Mouse (Mus musculus): ENCODE measurements around the gene Cd46.
A peak's percentile ranks its signal among the peaks of the same experiment; 100 is the strongest.

The Cd46 gene

GRCm38 (mm10) chr1:195092220-195092720, at the start of gene Cd46:
Cd46 (minus strand) TSS chr1:195092249.
- peak; percentile 94 for DNase-seq

- no peak for DNase-seq
Observed at GRCm38 (mm10) chr1:195132070-195132469, 40.0 kb upstream of the Cd46 start.

DNA sequence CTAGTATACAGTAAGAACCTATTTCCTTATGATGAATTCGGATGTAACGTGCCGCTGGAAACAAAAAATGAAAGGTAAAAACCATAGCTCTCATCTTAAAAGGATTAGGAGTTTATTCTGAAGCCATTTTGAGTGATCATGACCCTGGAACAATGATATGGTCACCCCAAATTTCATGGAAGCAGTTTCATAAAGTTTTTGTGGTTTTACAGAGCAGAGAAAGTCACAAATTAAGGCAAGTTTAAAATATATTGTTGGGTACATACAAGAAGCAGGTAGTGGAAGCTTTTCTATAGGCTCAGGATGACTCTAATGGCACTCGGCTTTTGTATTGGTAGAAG, 39.6 kb upstream of the Cd46 start:
- DNase-seq, result no peak

GRCm38 (mm10) chr1:195130953-195131674, 39.1 kb upstream of the Cd46 start, which contains the start of gene Cr1l:
Cr1l (minus strand) TSS chr1:195131586.
- DNase-seq, result peak; percentile 92

- peak; percentile 8 for DNase-seq
Observed at GRCm38 (mm10) chr1:195130479-195130878, 38.4 kb upstream of the Cd46 start.

DNA sequence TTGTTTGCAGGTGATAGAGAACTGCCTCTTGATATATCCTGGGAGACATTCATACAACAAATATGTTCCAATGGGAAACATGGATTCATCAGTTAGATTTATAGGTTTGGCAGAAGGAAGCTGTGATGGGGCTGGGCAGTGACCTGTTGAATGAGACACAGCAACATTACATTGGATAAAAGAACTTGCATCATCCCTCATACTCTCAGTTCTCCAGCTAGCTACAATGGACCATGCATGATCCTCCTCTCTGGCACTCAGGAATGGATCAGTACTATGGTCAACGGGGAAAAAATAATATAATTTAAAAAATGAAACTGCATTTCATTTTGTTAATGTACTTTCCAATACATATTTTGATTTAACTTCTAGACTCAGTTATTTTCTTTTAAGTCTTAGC, 37.8 kb upstream of the Cd46 start:
- peak; percentile 7 for DNase-seq

DNA sequence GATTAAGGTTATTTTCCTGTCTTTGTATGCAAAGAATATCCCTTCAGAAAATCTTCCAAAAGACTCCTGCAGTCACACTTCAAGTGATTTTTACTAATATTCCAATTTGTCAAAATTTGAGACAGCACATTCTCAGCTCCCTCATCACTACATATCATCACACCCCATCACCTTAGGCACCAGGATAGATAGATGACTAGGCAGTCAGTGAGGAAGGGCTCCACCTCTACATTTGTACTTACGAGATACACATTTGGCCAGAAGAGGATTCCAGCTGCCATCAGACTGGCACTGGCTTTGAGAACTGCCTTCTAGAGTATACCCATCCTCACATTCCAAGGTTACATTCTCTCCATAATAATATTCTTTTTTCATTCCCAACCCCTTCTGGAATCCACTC, 22.4 kb upstream of the Cd46 start:
- DNase-seq, result peak; percentile 62

GRCm38 (mm10) chr1:195113621-195114020, 21.6 kb upstream of the Cd46 start:
- DNase-seq, result peak; percentile 44

GRCm38 (mm10) chr1:195100693-195101092, 8.6 kb upstream of the Cd46 start:
- peak; percentile 27 for DNase-seq

DNA sequence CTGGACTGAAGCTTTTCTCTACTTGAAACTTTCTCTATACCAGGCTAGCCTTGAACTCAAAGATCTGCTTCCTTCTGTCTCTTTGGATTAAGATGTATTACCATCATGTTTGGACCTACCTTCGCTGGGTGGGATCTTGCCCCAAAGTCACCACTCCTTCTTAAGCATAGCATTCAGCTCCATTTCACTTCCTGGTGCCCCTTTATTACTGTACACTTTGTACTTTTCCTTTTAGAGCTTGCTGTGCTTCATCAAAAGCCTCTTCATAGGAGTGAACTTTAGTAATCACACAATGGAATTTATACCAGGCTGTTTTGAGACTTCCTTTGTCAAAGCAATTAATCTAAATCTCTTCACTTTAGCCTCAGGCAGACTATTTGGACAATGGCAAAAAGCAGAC, 6.0 kb upstream of the Cd46 start:
- no peak for DNase-seq

DNA sequence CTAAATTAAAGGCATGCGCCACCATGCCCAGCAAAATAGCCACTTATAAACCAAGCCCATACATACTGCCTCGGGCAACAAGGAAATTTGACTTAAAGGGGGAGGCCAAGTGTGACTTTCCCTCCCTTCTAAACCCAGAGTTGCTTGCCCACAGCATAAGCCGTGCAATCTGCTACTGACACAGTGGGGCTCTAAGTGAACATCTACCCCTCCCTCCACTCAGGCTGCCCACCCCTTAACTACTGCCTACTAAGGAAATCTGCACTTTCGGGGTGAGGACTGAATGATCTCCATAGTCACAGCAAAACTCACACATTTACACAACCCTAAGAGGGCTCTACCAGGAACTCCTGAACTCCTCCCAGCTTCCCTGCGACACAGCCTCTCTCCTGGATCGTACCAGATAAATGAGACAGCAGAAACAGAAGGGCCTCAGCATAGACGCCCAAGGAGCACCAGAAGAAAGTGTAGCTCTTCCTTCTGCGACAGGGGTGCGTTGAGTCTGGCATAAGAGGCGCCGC, 290 bp downstream of the Cd46 start:
- DNase-seq, result peak; percentile 85

DNA sequence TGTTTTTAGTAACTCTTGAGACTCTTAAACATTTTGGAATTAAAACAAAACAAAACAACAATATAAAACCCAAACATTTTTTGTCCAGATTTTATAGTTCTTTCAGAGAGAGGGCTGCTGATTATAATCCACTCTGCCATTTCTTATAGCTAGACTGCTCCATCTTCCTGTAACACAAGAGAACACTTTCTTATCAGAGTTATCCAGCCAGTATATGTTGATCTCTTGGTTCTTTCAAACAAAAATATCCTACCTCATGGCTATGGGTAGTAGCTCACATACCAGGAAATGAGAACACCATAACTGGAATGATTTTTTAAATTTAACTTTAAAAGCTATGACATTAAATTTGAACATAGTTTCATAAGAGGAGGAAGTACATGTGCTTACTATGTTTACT, 9.9 kb downstream of the Cd46 start:
- DNase-seq, result no peak

DNA sequence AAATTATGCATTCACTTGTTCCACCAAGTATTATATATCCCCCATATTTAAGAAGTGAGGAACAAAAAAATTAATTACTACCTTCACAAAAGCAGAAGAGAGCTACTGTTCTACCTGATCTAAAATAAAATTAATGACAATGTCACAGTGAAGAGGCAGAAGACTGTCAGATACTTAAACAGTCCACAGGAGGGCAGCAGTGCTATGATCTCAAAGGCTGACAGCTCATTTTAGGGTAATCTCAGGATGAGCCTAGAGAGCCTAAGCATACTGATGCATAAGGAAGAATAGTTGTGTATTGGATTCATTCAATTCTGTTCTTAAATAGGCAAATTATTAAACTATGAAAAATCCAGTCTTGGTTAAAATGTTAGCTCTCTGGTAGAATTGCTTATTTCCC, 51.6 kb downstream of the Cd46 start:
- peak; percentile 44 for DNase-seq

- DNase-seq, result no peak
Observed at GRCm38 (mm10) chr1:195038386-195038785, 53.7 kb downstream of the Cd46 start.

- DNase-seq, result no peak
Observed at GRCm38 (mm10) chr1:195037985-195038384, 54.1 kb downstream of the Cd46 start.

DNA sequence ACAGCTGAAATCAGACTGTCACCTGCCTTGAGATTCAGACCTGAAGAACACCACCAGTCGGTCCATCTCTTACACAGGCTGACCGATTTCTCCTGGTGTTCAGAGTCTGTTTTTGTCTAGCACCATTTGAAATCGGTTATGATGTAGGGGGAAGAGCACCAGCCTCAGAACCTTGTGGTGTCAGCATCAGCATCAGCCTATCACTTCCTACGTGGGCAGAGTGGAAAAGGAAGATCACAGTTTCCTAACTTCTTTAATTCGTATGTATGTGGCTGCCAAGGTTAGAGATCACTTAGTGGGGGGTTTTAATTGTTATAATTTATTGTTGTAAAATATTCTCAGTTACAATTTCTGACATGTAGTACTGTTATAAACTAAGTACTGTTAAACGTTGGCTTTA, 54.6 kb downstream of the Cd46 start:
- DNase-seq, result no peak

DNA sequence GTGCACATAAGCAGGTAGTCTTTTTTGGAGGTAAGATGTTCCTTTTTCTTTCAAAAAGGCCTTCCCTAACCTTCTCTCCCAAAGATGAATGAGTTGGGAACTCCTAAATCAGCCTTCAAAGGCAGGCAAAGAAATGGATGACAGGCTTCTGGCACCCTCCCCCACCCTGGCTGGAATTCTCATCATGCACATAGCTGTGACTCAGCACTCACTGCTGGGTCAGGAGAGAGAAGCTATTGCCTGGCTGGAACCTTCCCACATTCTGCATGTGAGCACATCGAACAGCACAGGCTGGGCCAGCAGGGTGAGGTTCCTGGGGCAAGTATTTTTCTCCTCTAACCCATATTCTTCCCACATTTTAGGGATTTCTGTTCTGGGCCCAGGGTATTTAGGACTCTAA, 58.1 kb downstream of the Cd46 start:
- peak; percentile 40 for DNase-seq

- DNase-seq, result no peak
Observed at GRCm38 (mm10) chr1:195032738-195033137, 59.3 kb downstream of the Cd46 start.

DNA sequence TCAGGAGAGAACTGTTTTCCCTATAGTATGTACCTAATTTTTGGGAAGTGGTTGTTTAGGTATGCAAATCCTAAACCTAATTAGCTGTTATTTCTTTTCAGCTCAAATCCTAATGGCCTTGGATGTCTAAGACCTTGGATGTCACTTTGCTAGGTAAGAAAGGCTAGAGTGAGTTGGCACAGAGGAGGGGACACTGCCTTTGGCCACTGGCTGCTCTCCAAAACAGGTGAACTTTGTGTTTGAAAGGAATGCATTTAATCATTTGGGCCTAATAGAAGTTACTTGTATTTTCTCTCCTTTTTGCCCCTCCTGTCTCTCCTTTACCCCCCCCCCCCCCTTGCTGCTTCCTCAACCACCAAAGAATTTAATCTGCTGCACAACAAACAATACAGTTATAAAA, 60.3 kb downstream of the Cd46 start:
- no peak for DNase-seq

- DNase-seq, result no peak
Observed at GRCm38 (mm10) chr1:195027507-195027906, 64.5 kb downstream of the Cd46 start.

DNA sequence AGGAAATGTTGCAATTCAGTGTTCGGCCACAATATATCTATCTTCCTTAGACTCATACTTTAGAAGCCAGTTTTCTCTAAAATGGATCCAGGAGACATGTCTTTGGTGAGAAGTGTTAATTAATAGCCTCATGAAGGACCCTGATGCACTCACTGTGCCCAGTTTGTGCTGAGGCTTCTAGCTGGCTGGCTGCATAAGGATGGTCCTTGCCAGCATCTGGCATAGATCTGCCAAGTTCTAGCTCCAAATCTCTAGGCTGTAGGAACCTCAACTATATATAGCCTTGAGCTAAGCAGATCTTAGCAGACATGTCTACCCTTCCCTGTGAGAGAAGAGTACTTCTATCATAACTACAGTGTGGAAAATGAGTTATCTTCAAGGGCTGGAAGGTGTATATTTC, 68.2 kb downstream of the Cd46 start:
- DNase-seq, result no peak

- DNase-seq, result no peak
Observed at GRCm38 (mm10) chr1:195021831-195022230, 70.2 kb downstream of the Cd46 start.

DNA sequence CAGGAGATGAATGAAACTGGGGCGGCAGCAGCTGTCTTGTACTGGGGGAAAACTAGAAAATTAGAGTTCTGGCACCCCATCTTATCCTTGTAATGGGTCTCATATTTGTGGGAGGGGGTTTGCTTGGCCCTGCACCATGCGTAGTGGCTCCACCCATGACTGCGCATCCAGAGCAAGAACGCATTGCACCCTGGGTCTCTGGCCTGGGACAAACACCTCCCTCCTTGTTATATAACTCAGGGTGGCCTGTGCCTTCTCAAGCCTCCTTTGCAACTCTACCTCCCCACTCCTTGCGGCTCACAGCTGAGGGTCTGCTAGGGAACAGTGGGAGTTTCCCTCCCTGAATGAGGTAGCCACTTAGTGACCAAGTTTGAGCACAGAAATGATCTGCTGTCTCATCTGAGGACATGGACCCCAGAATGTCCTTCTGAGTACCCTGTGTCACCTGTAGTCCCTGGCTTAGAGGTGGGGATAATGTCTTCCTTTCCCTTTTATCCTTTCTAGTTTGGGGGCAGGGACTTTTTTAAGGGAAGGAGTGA, 72.9 kb downstream of the Cd46 start:
- no peak for DNase-seq

All from liver (tissue).